Mouse (Mus musculus): ENCODE data around the gene Foxj3. TPM values are rescaled to one million over a fixed set of nuclear protein-coding genes. Genes with fewer than 3 reads are reported as not detected.
"Not testable (repeated sequence)": the region's sequence is repeated elsewhere in the genome, so short reads cannot be mapped to it uniquely, and the experiment has no call there.

Foxj3 gene
- polyA plus RNA-seq (2015; fragmentation: Nextera tagmentation; extraction: Ambion mirVana) = 29.3 and 31.8 TPM in 2 replicates

DNA sequence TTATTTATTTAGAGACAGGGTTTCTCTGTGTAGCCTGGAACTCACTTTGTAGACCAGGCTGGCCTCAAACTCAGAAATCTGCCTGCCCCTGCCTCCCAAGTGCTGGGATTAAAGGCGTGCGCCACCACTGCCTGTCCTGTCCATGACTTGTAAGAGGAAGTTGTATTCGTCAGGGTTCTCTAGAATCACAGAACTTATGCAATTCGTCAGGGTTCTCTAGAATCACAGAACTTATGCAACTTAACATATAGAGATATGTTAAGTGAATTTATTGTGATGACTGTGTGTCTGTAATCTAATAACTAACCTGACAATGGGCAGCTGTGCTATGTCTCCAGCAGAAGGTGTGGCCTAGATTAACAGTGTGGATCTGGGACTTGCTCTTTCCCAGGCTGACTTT is at the start of gene Foxj3:
Gene Foxj3 (plus strand): TSS at position 390 of the 400 bp plus-strand sequence.
- not testable (repeated sequence) for H3K9ac ChIP-seq; H3K36me3 ChIP-seq; H3K4me2 ChIP-seq; ATAC-seq (ENCODE audit: low FRiP score, low read depth); H3K9me3 ChIP-seq; H3K27ac ChIP-seq (replicated peaks); H3K4me3 ChIP-seq; H3K27me3 ChIP-seq
- WGBS = 93% methylated on average over 4 of the region's 4 CpGs
- peaks cover 24% of the 10 kb centered on the region for H3K4me1 ChIP-seq (replicated peaks)

DNA sequence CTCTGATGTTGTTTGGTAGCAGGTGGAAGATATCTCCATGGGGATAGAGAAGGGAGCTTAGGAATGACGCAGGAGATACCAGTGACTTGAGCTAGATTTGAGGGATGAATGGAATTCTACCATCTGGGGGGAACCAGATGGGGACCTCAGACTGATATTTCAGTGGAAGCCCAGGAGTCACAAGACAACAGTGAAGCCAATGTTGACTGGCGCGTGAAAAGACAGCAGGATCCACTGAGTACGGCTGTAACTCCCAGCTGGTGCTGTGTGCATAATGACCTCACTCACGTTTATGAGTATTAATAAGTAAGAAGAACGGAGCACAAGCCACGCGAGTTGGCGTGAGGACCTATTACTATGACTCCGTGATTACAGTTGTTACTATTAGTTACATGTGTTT is 47.1 kb upstream of the Foxj3 start:
- peaks cover 26% of the 10 kb centered on the region for H3K4me1 ChIP-seq (replicated peaks)
- H3K4me2 ChIP-seq = no peak overlapping the region
- no peak for ATAC-seq (ENCODE audit: low FRiP score, low read depth)
- H3K9ac ChIP-seq = no peak overlapping the region
- 53% methylated on average over 10 of the region's 10 CpGs for WGBS
- H3K9me3 ChIP-seq = no peaks in the 10 kb centered on the region
- H3K36me3 ChIP-seq = no peaks in the 10 kb centered on the region
- no peak overlapping the region for H3K27ac ChIP-seq (replicated peaks)
- no peaks in the 10 kb centered on the region for H3K27me3 ChIP-seq
- H3K4me3 ChIP-seq = no peak overlapping the region

DNA sequence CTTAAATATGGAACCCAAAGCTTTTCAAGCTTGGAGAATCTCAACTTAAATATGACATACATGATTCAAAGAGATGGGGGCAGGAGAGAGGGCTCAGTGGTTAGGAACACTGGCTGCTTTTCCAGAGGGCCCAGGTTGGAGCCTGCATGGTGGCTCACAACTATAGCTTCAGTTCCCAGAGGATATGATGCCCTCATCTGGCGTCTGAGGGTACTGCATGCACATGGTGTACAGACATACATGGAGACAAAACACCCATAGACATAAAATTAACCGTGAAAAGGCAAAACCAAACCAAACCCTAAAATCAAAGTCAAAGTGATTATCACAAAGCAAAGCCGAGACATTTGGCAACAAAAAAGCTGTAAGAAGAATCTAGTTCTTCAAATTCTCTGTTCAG is 46.0 kb upstream of the Foxj3 start:
- H3K9ac ChIP-seq = no peak overlapping the region
- H3K27me3 ChIP-seq = no peaks in the 10 kb centered on the region
- no peak overlapping the region for H3K27ac ChIP-seq (replicated peaks)
- no peak overlapping the region for H3K4me3 ChIP-seq
- H3K36me3 ChIP-seq = no peaks in the 10 kb centered on the region
- WGBS = 84% methylated on average over 3 of the region's 3 CpGs
- no peaks in the 10 kb centered on the region for H3K9me3 ChIP-seq
- H3K4me2 ChIP-seq = peak overlapping the region; percentile 85
- peaks cover 26% of the 10 kb centered on the region for H3K4me1 ChIP-seq (replicated peaks)
- no peak for ATAC-seq (ENCODE audit: low FRiP score, low read depth)

DNA sequence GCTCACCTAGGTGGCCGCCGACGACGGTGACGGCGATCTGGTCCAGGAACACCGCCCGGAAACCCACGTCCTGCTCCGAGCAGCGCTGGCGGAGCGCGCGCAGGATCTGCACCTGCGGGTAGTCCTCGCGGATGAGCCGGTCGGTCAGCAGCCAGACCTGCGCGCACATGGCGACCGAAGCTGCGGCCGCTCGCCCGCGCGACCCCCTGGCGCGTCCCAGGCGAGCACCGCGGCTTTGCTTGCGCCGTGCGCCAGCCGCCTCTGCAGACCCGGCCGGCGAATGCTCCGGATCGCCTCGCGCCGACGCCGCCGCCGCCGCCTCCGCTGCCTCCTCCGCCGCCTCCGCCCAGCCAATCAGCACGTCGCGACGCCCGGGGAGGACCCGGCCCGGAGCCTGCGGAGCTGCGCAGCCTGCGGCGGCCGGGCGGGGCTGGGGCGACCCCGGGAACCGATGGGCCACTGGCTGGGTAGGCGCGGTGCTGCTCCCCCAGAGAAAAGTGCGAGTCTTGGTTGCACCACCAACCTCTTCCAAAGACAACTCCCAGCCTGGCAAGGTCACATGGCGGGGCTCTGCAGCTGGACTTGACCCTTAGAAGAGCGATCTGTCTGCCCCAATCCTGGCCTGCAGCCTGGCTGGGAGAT is 44.4 kb upstream of the Foxj3 start, which contains the start of gene Rimkla:
Gene Rimkla (minus strand): TSS at position 338 of the 642 bp plus-strand sequence.
- peak within 1 kb of the TSS; percentile 71 for H3K9ac ChIP-seq
- peak; percentile 91 for ATAC-seq (ENCODE audit: low FRiP score, low read depth)
- peak within 1 kb of the TSS; percentile 85 for H3K4me2 ChIP-seq
- WGBS = under 1% methylated on average over 63 of the region's 77 CpGs
- peak within 1 kb of the TSS; percentile 81 for H3K27ac ChIP-seq (replicated peaks)
- peaks cover 26% of the 10 kb centered on the region for H3K4me1 ChIP-seq (replicated peaks)
- no peaks in the 10 kb centered on the region for H3K36me3 ChIP-seq
- no peaks in the 10 kb centered on the region for H3K27me3 ChIP-seq
- H3K4me3 ChIP-seq = peak within 1 kb of the TSS; percentile 72
- no peaks in the 10 kb centered on the region for H3K9me3 ChIP-seq

DNA sequence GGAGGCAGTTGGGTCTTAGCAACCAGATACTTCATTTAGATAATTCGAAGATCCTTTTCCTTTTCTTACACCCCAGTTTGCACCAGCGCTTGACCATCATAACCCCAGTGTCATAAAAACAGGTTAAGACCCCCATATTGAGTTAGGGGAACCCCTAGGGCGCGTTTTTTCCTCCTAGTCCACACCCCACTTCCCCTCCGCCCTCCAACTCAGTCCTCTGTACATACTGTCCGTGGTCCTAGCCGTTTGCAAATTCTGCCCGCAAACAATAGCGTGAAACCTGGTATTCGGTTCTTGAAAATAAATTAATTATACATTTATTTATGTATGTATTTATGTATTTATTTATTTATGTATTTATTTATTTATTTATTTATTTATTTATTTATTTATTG is 43.9 kb upstream of the Foxj3 start:
- H3K9me3 ChIP-seq = no peaks in the 10 kb centered on the region
- peak; percentile 45; the same call in 1 of the 2 replicates for ATAC-seq (ENCODE audit: low FRiP score, low read depth)
- H3K9ac ChIP-seq = peak overlapping the region; percentile 71
- peak overlapping the region; percentile 72 for H3K4me3 ChIP-seq
- no peaks in the 10 kb centered on the region for H3K27me3 ChIP-seq
- peaks cover 26% of the 10 kb centered on the region for H3K4me1 ChIP-seq (replicated peaks)
- no peaks in the 10 kb centered on the region for H3K36me3 ChIP-seq
- WGBS = 35% methylated on average over 10 of the region's 10 CpGs
- peak overlapping the region; percentile 81 for H3K27ac ChIP-seq (replicated peaks)
- H3K4me2 ChIP-seq = peak overlapping the region; percentile 85

DNA sequence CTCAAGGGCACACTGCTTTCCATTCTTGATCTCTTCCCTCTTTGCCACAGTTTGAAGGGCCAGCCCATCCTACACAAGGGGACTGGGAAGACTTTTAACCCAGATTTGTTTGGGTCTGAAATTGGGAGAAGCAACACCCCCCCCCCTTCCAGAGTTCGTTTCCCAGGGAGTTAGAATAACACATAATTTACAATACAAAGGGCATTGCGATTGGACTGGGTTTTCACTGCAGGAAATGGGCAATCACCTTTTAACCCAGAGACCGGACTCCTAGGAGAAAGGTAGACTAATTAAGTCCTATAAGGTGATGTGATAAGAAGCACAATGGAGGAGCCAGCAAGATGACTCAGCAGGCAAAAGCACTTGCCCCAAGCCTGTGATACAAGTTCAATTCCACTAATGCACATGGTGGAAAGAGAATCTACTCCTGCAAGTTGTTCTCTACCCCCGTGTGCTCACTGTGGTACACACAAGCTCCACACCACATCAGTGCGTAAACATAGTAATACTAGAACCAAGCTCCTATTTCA is 38.4 kb upstream of the Foxj3 start:
- H3K4me2 ChIP-seq = no peak overlapping the region
- 65% methylated on average over 5 of the region's 5 CpGs for WGBS
- H3K9me3 ChIP-seq = no peaks in the 10 kb centered on the region
- H3K4me3 ChIP-seq = no peak overlapping the region
- H3K27ac ChIP-seq (replicated peaks) = no peak overlapping the region
- H3K9ac ChIP-seq = no peak overlapping the region
- no peak for ATAC-seq (ENCODE audit: low FRiP score, low read depth)
- no peaks in the 10 kb centered on the region for H3K27me3 ChIP-seq
- H3K4me1 ChIP-seq (replicated peaks) = no peaks in the 10 kb centered on the region
- H3K36me3 ChIP-seq = no peaks in the 10 kb centered on the region

DNA sequence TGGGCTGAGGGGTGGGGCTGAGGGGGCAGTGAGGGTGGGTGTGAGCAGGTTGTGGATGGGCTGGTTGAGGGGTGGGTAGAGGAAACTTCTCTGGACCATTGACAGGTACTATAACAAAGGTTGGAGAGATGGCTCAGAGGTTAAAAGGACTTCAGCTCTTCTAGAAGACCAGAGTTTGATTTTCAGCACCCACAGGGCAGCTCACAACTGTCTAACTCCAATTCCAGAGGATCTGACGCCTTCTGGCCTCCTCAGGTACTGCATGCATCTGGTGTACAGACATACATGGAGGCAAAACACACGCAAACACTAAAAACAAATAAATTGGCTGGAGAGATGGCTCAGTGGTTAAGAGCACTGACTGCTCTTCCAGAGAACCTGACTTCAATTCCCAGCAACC is 25.2 kb upstream of the Foxj3 start:
- Histone ChIP-seq H3K4me2 (no peak overlapping the region), H3K27ac (replicated peaks) (no peak overlapping the region), H3K9ac (no peak overlapping the region), H3K9me3 (no peaks in the 10 kb centered on the region), H3K27me3 (no peaks in the 10 kb centered on the region), H3K36me3 (no peaks in the 10 kb centered on the region), H3K4me1 (replicated peaks) (no peaks in the 10 kb centered on the region), H3K4me3 (no peak overlapping the region)
- no peak for ATAC-seq (ENCODE audit: low FRiP score, low read depth)
- WGBS = 66% methylated on average over 2 of the region's 2 CpGs

DNA sequence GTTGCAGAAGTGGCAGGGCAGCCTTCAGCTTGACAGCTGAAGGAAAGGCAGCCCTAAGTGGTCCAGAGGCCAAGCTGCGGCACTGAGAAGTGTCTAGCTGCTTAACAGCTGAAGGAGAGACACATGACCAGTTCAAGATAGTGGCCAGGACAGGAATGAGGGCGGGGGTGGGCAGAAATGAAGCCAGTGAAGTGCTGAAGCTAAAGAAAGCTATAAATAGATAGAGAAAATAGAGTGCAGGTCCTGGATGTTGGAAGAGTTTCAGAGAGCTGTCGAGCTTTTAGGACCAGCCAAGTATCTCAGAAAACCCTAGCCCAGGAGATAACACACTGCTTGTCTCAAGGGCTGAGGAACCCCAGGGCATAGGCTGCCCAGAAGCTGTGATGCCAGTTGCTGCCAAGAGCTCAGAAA is 24.1 kb upstream of the Foxj3 start:
- Histone ChIP-seq H3K9me3 (no peaks in the 10 kb centered on the region), H3K4me1 (replicated peaks) (no peaks in the 10 kb centered on the region), H3K4me3 (no peak overlapping the region), H3K27ac (replicated peaks) (no peak overlapping the region), H3K36me3 (no peaks in the 10 kb centered on the region), H3K27me3 (no peaks in the 10 kb centered on the region), H3K4me2 (no peak overlapping the region), H3K9ac (no peak overlapping the region)
- 68% methylated on average over 3 of the region's 3 CpGs for WGBS
- no peak for ATAC-seq (ENCODE audit: low FRiP score, low read depth)

DNA sequence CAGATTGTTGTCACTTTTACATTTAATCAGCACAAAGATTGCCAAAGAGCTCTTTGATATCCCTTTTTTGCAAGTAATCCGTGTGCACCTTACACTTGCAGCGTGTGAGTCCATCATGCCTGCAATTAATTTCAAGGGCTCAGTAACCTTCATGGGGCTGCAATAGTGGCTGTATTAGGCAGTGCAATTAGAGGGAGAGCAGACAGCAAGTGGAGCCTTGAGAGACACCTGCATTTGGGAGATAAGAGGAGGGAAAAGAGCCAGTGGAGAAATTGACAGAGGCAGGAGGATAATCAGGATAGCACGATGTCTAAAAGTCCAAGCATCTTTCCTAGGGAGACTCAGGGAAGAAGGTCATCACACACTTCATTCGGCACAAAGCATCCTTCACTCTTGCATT is 13.2 kb upstream of the Foxj3 start:
- peak overlapping the region; percentile 14; the same call in 1 of the 2 replicates for H3K4me2 ChIP-seq
- WGBS = 51% methylated on average over 4 of the region's 4 CpGs
- H3K4me1 ChIP-seq (replicated peaks) = peaks cover 16% of the 10 kb centered on the region
- no peak overlapping the region for H3K9ac ChIP-seq
- no peaks in the 10 kb centered on the region for H3K9me3 ChIP-seq
- no peak overlapping the region for H3K4me3 ChIP-seq
- peak; percentile 65; the same call in 1 of the 2 replicates for ATAC-seq (ENCODE audit: low FRiP score, low read depth)
- H3K27ac ChIP-seq (replicated peaks) = peak overlapping the region; percentile 79
- H3K27me3 ChIP-seq = no peaks in the 10 kb centered on the region
- H3K36me3 ChIP-seq = no peaks in the 10 kb centered on the region

DNA sequence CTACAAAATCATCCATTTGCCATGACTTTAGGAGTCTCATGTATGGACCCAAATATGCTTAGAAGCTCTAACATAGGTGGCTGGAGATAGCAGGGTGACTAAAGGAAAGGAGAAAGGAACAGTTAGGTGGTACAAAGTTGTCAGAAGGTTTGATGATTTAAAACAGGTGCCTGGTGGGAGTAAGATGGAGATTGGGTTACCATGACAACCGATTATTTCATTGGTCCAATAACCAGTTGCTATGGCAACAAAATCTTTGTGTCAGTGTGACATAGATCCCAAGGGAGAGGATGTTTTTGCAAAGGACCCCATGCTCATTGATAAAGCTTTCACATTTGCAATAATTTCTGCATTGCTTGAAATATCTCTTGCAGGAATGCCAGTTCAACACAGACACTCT is 12.8 kb upstream of the Foxj3 start:
- peak overlapping the region; percentile 79 for H3K27ac ChIP-seq (replicated peaks)
- no peaks in the 10 kb centered on the region for H3K27me3 ChIP-seq
- ATAC-seq (ENCODE audit: low FRiP score, low read depth) = peak; percentile 61; the same call in 1 of the 2 replicates
- 72% methylated on average over 1 of the region's 1 CpGs for WGBS
- H3K36me3 ChIP-seq = no peaks in the 10 kb centered on the region
- no peak overlapping the region for H3K9ac ChIP-seq
- no peaks in the 10 kb centered on the region for H3K9me3 ChIP-seq
- H3K4me1 ChIP-seq (replicated peaks) = peaks cover 16% of the 10 kb centered on the region
- peak overlapping the region; percentile 14; the same call in 1 of the 2 replicates for H3K4me2 ChIP-seq
- H3K4me3 ChIP-seq = no peak overlapping the region

DNA sequence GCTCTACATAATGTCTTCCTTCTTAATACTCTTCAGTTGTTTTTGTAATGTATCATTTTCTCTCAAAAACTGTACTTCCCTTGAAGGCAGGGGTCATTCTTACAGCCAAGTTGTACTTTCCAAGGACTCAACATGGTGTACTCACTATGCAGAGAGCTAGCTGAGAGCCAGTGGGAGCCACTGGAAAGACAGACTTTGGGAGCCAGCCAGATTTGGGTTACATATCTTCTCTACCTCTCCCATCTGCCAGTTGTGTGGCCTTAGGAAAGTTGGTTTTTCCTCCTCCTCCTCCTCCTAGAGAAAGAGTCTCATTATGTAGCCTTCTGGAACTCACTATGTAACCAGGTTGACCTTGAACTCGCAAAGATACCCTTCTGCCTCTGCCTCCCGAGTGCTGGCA is 12.3 kb upstream of the Foxj3 start:
- H3K4me1 ChIP-seq (replicated peaks) = peaks cover 16% of the 10 kb centered on the region
- H3K36me3 ChIP-seq = no peaks in the 10 kb centered on the region
- no peaks in the 10 kb centered on the region for H3K27me3 ChIP-seq
- peak overlapping the region; percentile 79 for H3K27ac ChIP-seq (replicated peaks)
- no peak overlapping the region for H3K4me3 ChIP-seq
- no peak for ATAC-seq (ENCODE audit: low FRiP score, low read depth)
- no peaks in the 10 kb centered on the region for H3K9me3 ChIP-seq
- H3K9ac ChIP-seq = no peak overlapping the region
- 86% methylated on average over 2 of the region's 2 CpGs for WGBS
- H3K4me2 ChIP-seq = 0 out of 2 replicates have a peak overlapping the region, but pooled peaks have one; percentile 3

DNA sequence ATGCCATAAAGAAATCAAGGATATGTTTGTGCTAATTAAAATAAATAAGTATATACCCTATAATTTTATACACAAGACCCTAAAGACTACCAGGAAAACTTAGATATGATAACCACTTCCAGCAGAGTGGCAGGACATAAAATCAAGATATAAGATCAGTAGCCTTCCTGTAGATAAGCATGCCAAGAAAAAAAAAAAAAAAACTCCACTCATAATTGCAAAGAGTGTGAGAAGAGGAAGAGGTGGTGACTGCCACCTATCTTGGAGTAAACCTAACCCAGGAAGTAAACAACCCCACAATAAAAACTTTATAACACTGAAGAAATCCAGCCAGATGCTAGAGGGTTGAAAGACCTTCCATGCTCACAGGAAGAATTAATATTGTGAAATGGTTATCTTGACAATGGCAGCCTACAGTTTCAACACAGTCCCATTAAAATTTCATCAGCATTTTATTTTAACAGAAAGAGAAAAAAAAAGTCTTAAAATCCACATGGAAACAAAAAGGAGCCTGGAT is 10.4 kb upstream of the Foxj3 start:
- Histone ChIP-seq H3K27ac (replicated peaks) (no peak overlapping the region), H3K27me3 (no peaks in the 10 kb centered on the region), H3K9ac (no peak overlapping the region), H3K36me3 (no peaks in the 10 kb centered on the region), H3K4me3 (no peak overlapping the region), H3K4me1 (replicated peaks) (peaks cover 16% of the 10 kb centered on the region), H3K9me3 (no peaks in the 10 kb centered on the region), H3K4me2 (no peak overlapping the region)
- ATAC-seq (ENCODE audit: low FRiP score, low read depth) = no peak
